Mouse (Mus musculus) embryonic facial prominence, embryonic 13.5 days (tissue): ENCODE measurements around the gene Apobec1. TPM values are rescaled to one million over a fixed set of nuclear protein-coding genes. Genes with fewer than 3 reads are reported as not detected.

Source experiments
- ATAC-seq: fragments of 200-750 bp; cut with Nextera tagmentation; 2 replicates; pipeline ENCODE4 v1.8.0; 2017; ENCODE audit warnings: low read depth; ENCODE audit not compliant: insufficient number of reproducible peaks, insufficient read depth, low FRiP score, low TSS enrichment
- H3K27ac ChIP-seq: fragments of 300-500 bp; sonication (generic); 2 replicates; pipeline ENCODE4 v1.5.1; 2015; ENCODE audit warnings: moderate library complexity, mild to moderate bottlenecking, inconsistent platforms
- H3K27me3 ChIP-seq: fragments of 300-500 bp; sonication (generic); 2 replicates; pipeline ENCODE4 v1.6.1; 2015; ENCODE audit warnings: mild to moderate bottlenecking, inconsistent platforms
- H3K36me3 ChIP-seq: fragments of 300-500 bp; sonication (generic); 2 replicates; pipeline ENCODE4 v1.6.1; 2015; ENCODE audit warnings: mild to moderate bottlenecking, inconsistent platforms
- H3K4me1 ChIP-seq: fragments of 300-500 bp; sonication (generic); 2 replicates; pipeline ENCODE4 v1.6.1; 2015; ENCODE audit warnings: inconsistent platforms
- H3K4me2 ChIP-seq: fragments of 300-500 bp; sonication (generic); 2 replicates; pipeline ENCODE4 v1.6.1; 2015; ENCODE audit warnings: moderate library complexity, mild to moderate bottlenecking, inconsistent platforms
- H3K4me3 ChIP-seq: fragments of 300-500 bp; sonication (generic); 2 replicates; pipeline ENCODE4 v1.5.1; 2015; ENCODE audit warnings: mild to moderate bottlenecking, inconsistent platforms
- H3K9ac ChIP-seq: fragments of 300-500 bp; sonication (generic); 2 replicates; pipeline ENCODE4 v1.6.1; 2015; ENCODE audit warnings: mild to moderate bottlenecking, inconsistent platforms
- H3K9me3 ChIP-seq: fragments of 300-500 bp; sonication (generic); 2 replicates; pipeline ENCODE4 v1.6.1; 2016; ENCODE audit warnings: inconsistent platforms
- WGBS: fragments of 180-500 bp; shearing (Covaris S2); methylation state at CpG from one replicate; pipeline ENCODE4 v1.1.7; 2015; ENCODE audit warnings: mixed read lengths; 5-methylcytosine and 5-hydroxymethylcytosine counted together
- polyA plus RNA-seq: library from polyadenylated mRNA; unstranded; fragments of >200 nt; fragmentation: Nextera tagmentation; extraction: Ambion mirVana; gene quantifications from 2 replicates; pipeline ENCODE4 v1.2.1, GENCODE M21; 2015

Apobec1 gene
- polyA plus RNA-seq, 1 experiment from 2014 or later, result 2.5 TPM

DNA sequence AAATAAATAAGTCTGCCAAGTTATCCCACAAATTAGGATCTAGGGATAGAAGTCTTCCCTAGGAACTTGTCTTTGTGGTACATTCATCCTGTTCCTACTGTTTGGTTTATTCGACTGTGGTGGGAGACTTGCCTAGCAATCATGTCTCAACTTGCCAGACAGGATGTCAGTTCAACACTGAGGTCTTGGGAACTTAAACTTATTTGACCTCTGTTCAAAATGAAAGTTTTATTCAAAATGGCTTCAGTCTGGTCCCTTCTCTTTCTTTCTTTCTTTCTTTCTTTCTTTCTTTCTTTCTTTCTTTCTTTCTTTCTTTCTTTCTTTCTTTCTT is 713 bp upstream of the Apobec1 start:
- no peak for ATAC-seq
- H3K9ac ChIP-seq, result no peak overlapping the region
- H3K4me2 ChIP-seq, result peak overlapping the region; percentile 66

GRCm38 (mm10) chr6:122601615-122602014 is 629 bp downstream of the Apobec1 start:
- WGBS, result 84% methylated on average over 3 of the region's 3 CpGs
- Histone ChIP-seq H3K36me3 (no peaks in the 10 kb centered on the region), H3K4me3 (peak overlapping the region; percentile 47), H3K27me3 (no peaks in the 10 kb centered on the region), H3K27ac (no peak overlapping the region), H3K9ac (peak overlapping the region; percentile 67; the same call in 1 of the 2 replicates), H3K4me1 (no peaks in the 10 kb centered on the region), H3K9me3 (no peaks in the 10 kb centered on the region), H3K4me2 (peak overlapping the region; percentile 66)
- ATAC-seq, result no peak

More for the DNA sequence above, 713 bp upstream of the Apobec1 start:
- Histone ChIP-seq H3K9me3 (no peaks in the 10 kb centered on the region), H3K36me3 (no peaks in the 10 kb centered on the region), H3K4me3 (peak overlapping the region; percentile 47; the same call in 1 of the 2 replicates), H3K4me1 (no peaks in the 10 kb centered on the region), H3K27ac (no peak overlapping the region; the same call in 1 of the 2 replicates), H3K27me3 (no peaks in the 10 kb centered on the region)
- WGBS, result 19% methylated on average over 1 of the region's 1 CpGs

GRCm38 (mm10) chr6:122601031-122601430 is 1.2 kb downstream of the Apobec1 start:
- no peaks in the 10 kb centered on the region for H3K27me3 ChIP-seq
- H3K36me3 ChIP-seq, result no peaks in the 10 kb centered on the region
- no peaks in the 10 kb centered on the region for H3K9me3 ChIP-seq
- H3K9ac ChIP-seq, result no peak overlapping the region
- H3K4me2 ChIP-seq, result no peak overlapping the region
- ATAC-seq, result no peak
- no peak overlapping the region for H3K4me3 ChIP-seq
- H3K27ac ChIP-seq, result no peak overlapping the region
- WGBS, result 89% methylated on average over 4 of the region's 4 CpGs
- H3K4me1 ChIP-seq, result no peaks in the 10 kb centered on the region

GRCm38 (mm10) chr6:122600066-122600646 is 2.1 kb downstream of the Apobec1 start:
- Histone ChIP-seq H3K27me3 (no peaks in the 10 kb centered on the region), H3K9me3 (no peaks in the 10 kb centered on the region), H3K36me3 (no peaks in the 10 kb centered on the region), H3K4me3 (no peak overlapping the region), H3K9ac (no peak overlapping the region), H3K4me2 (no peak overlapping the region), H3K4me1 (no peaks in the 10 kb centered on the region), H3K27ac (no peak overlapping the region)
- WGBS, result 82% methylated on average over 7 of the region's 7 CpGs
- ATAC-seq, result no peak

DNA sequence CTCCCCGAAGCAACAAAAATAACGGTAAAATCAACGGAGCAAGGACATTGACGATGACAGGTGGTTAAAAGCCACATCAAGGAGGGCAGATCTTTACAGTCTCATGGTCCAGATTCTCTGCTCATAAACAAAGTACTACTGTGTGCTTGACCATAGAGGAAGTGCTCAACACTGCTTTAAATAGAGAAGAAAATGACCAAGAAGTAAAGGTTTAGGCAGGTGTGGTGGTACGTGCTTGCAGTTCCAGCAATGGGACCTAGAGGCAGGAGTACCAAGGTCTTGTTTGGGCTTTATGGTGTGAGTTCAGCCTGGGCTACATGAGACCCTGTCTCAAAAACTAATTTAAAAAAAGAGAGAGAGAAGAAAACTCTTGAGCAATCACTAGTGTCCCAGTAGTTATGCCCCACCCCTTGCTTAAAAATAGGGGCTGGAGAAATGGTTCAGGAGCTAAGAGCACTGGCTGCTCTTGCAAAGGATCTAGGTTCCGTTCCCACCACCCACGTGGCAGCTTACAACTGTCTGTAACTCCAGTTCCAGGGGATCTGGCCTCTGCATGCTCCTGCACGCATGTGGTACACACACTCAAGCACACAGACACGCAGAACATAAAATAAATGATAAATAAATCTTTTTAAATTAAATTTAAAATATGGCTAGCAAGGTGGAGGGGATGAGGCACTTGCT is 3.0 kb downstream of the Apobec1 start:
- Histone ChIP-seq H3K27me3 (no peaks in the 10 kb centered on the region), H3K4me2 (no peak overlapping the region), H3K36me3 (no peaks in the 10 kb centered on the region), H3K4me3 (no peak overlapping the region), H3K4me1 (no peaks in the 10 kb centered on the region), H3K27ac (no peak overlapping the region), H3K9ac (no peak overlapping the region), H3K9me3 (no peaks in the 10 kb centered on the region)
- ATAC-seq, result no peak
- 89% methylated on average over 9 of the region's 9 CpGs for WGBS

DNA sequence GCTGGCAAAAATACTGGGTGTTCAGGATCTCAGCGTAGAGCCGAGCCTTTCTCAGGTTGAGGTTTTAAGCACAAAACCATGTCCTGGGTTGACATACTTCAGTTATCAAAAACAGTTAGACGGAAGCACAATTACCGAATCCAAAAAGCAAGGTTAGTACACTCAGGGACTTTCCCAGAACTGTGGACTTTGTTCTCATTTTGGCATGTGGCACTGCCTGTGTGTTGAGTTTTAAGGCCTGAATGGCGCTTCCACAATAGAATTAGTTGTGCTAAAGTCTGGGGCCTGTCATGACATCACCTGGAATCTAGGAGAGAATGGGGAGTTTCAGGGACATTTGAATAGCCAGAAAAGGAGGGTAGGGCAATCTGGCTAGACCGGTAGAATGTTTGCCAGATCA is 3.8 kb downstream of the Apobec1 start:
- no peaks in the 10 kb centered on the region for H3K36me3 ChIP-seq
- 79% methylated on average over 6 of the region's 6 CpGs for WGBS
- no peak for ATAC-seq
- H3K27me3 ChIP-seq, result no peaks in the 10 kb centered on the region
- no peak overlapping the region for H3K4me3 ChIP-seq
- no peak overlapping the region for H3K4me2 ChIP-seq
- H3K4me1 ChIP-seq, result no peaks in the 10 kb centered on the region
- H3K9ac ChIP-seq, result no peak overlapping the region
- no peaks in the 10 kb centered on the region for H3K9me3 ChIP-seq
- H3K27ac ChIP-seq, result no peak overlapping the region

GRCm38 (mm10) chr6:122598014-122598413 is 4.2 kb downstream of the Apobec1 start:
- Histone ChIP-seq H3K36me3 (no peaks in the 10 kb centered on the region), H3K9ac (no peak overlapping the region), H3K4me3 (no peak overlapping the region), H3K9me3 (no peaks in the 10 kb centered on the region), H3K4me2 (no peak overlapping the region), H3K27ac (no peak overlapping the region), H3K4me1 (no peaks in the 10 kb centered on the region), H3K27me3 (no peaks in the 10 kb centered on the region)
- 89% methylated on average over 4 of the region's 4 CpGs for WGBS
- no peak for ATAC-seq

GRCm38 (mm10) chr6:122596608-122597007 is 5.6 kb downstream of the Apobec1 start:
- 80% methylated on average over 7 of the region's 7 CpGs for WGBS
- no peak for ATAC-seq
- H3K4me3 ChIP-seq, result no peak overlapping the region
- no peaks in the 10 kb centered on the region for H3K27me3 ChIP-seq
- H3K4me1 ChIP-seq, result no peaks in the 10 kb centered on the region
- H3K36me3 ChIP-seq, result no peaks in the 10 kb centered on the region
- no peak overlapping the region for H3K4me2 ChIP-seq
- no peak overlapping the region for H3K27ac ChIP-seq
- no peaks in the 10 kb centered on the region for H3K9me3 ChIP-seq
- no peak overlapping the region for H3K9ac ChIP-seq

GRCm38 (mm10) chr6:122595637-122596036 is 6.6 kb downstream of the Apobec1 start:
- Histone ChIP-seq H3K4me2 (no peak overlapping the region), H3K27ac (no peak overlapping the region), H3K36me3 (no peaks in the 10 kb centered on the region), H3K4me3 (no peak overlapping the region), H3K4me1 (no peaks in the 10 kb centered on the region), H3K9me3 (no peaks in the 10 kb centered on the region), H3K27me3 (no peaks in the 10 kb centered on the region), H3K9ac (no peak overlapping the region)
- ATAC-seq, result no peak
- WGBS, result 22% methylated on average over 7 of the region's 7 CpGs

GRCm38 (mm10) chr6:122592905-122593304 is 9.3 kb downstream of the Apobec1 start:
- whole genome bisulfite sequencing, result 87% methylated on average over 2 of the region's 2 CpGs
- H3K27ac ChIP-seq, result no peak overlapping the region

GRCm38 (mm10) chr6:122591027-122591758 is 11.1 kb downstream of the Apobec1 start:
- no peak overlapping the region for H3K9ac ChIP-seq
- 83% methylated on average over 13 of the region's 13 CpGs for WGBS
- H3K4me2 ChIP-seq, result no peak overlapping the region
- no peaks in the 10 kb centered on the region for H3K27me3 ChIP-seq
- no peak overlapping the region for H3K4me3 ChIP-seq
- H3K4me1 ChIP-seq, result no peaks in the 10 kb centered on the region
- no peak overlapping the region for H3K27ac ChIP-seq
- no peak for ATAC-seq
- H3K36me3 ChIP-seq, result no peaks in the 10 kb centered on the region
- H3K9me3 ChIP-seq, result 0 out of 2 replicates have a peak, but pooled peaks cover 2% of the 10 kb centered on the region

More at GRCm38 (mm10) chr6:122592905-122593304, 9.3 kb downstream of the Apobec1 start:
- Histone ChIP-seq H3K27me3 (no peaks in the 10 kb centered on the region), H3K9ac (no peak overlapping the region), H3K9me3 (no peaks in the 10 kb centered on the region), H3K36me3 (no peaks in the 10 kb centered on the region), H3K4me1 (no peaks in the 10 kb centered on the region), H3K4me2 (no peak overlapping the region), H3K4me3 (no peak overlapping the region)
- ATAC-seq, result no peak

- 89% methylated on average over 1 of the region's 1 CpGs for WGBS
- Histone ChIP-seq H3K4me2 (no peak overlapping the region), H3K27me3 (no peaks in the 10 kb centered on the region), H3K4me1 (no peaks in the 10 kb centered on the region), H3K36me3 (no peaks in the 10 kb centered on the region), H3K9ac (no peak overlapping the region), H3K27ac (no peak overlapping the region), H3K9me3 (no peaks in the 10 kb centered on the region), H3K4me3 (no peak overlapping the region)
- no peak for ATAC-seq
Measured at GRCm38 (mm10) chr6:122579086-122579485, 23.2 kb downstream of the Apobec1 start.
